In genomic region chr9:120935634-120935922, GRCm38 (mm10) we compare ENCODE assay signal across 7 mouse cellular contexts. TPM values are rescaled to one million over a fixed set of nuclear protein-coding genes. Genes with fewer than 3 reads are reported as not detected.
DNase-seq lines count a peak whose midpoint lies in the region; ATAC-seq lines count a peak whose summit lies in the region.

No protein-coding gene starts in this region.

- peak overlapping the region; percentile 96 for H3K4me2 ChIP-seq in neural tube, embryonic 11.5 days (ENCODE audit: low read depth)
- peak overlapping the region; percentile 89 for H3K4me2 ChIP-seq in forebrain, embryonic 11.5 days (ENCODE audit: low read depth, low read length, severe bottlenecking)
- peak overlapping the region; percentile 90 for H3K4me2 ChIP-seq in liver, embryonic 13.5 days
- H3K4me2 ChIP-seq in stomach, embryonic 16.5 days (ENCODE audit: low read depth, low read length) = peak overlapping the region; percentile 87

- peak overlapping the region; percentile 94; the same call in 1 of the 2 replicates for H3K9ac ChIP-seq in neural tube, embryonic 11.5 days (ENCODE audit: low read length)
- H3K9ac ChIP-seq in forebrain, embryonic 11.5 days (ENCODE audit: low read length) = peak overlapping the region; percentile 93
- H3K9ac ChIP-seq in liver, embryonic 13.5 days = peak overlapping the region; percentile 95
- H3K9ac ChIP-seq in stomach, embryonic 16.5 days (ENCODE audit: low read length) = peak overlapping the region; percentile 99

- H3K9me3 ChIP-seq in neural tube, embryonic 11.5 days (ENCODE audit: control insufficient read depth, low read length) = no peaks in the 10 kb centered on the region
- H3K9me3 ChIP-seq in forebrain, embryonic 11.5 days (ENCODE audit: control insufficient read depth, low read length) = no peaks in the 10 kb centered on the region
- H3K9me3 ChIP-seq in liver, embryonic 13.5 days (replicated peaks) = no peaks in the 10 kb centered on the region
- no peaks in the 10 kb centered on the region for H3K9me3 ChIP-seq in stomach, embryonic 16.5 days (replicated peaks; ENCODE audit: control insufficient read depth, low read length)

- ATAC-seq in neural tube, embryonic 11.5 days (ENCODE audit: insufficient read depth, low FRiP score, low TSS enrichment) = no peak
- ATAC-seq in forebrain, embryonic 11.5 days (replicated peaks; ENCODE audit: low FRiP score) = no peak
- ATAC-seq in liver, embryonic 13.5 days (ENCODE audit: low read depth) = no peak
- no peak for ATAC-seq in stomach, embryonic 16.5 days (ENCODE audit: insufficient read depth, low FRiP score)

- no peaks in the 10 kb centered on the region; the same call in 1 of the 2 replicates for H3K36me3 ChIP-seq in neural tube, embryonic 11.5 days (ENCODE audit: control insufficient read depth, insufficient read depth, low read length)
- no peaks in the 10 kb centered on the region; the same call in 1 of the 2 replicates for H3K36me3 ChIP-seq in forebrain, embryonic 11.5 days (ENCODE audit: control insufficient read depth, insufficient read depth, low read length)
- peaks cover 24% of the 10 kb centered on the region for H3K36me3 ChIP-seq in liver, embryonic 13.5 days
- H3K36me3 ChIP-seq in stomach, embryonic 16.5 days (ENCODE audit: control insufficient read depth, insufficient read depth, low read length) = no peaks in the 10 kb centered on the region

- no peak overlapping the region for H3K27ac ChIP-seq in neural tube, embryonic 11.5 days (ENCODE audit: low read depth, low read length)
- no peak overlapping the region for H3K27ac ChIP-seq in forebrain, embryonic 11.5 days (ENCODE audit: low read depth, low read length)
- peak overlapping the region; percentile 85 for H3K27ac ChIP-seq in liver, embryonic 13.5 days
- H3K27ac ChIP-seq in stomach, embryonic 16.5 days (ENCODE audit: low read length) = peak overlapping the region; percentile 96

- H3K4me1 ChIP-seq in neural tube, embryonic 11.5 days (ENCODE audit: control insufficient read depth, insufficient read depth, low read length) = peaks cover 15% of the 10 kb centered on the region; the same call in 1 of the 2 replicates
- peaks cover 18% of the 10 kb centered on the region for H3K4me1 ChIP-seq in forebrain, embryonic 11.5 days (replicated peaks; ENCODE audit: control insufficient read depth, insufficient read depth, low read length)
- H3K4me1 ChIP-seq in liver, embryonic 13.5 days (replicated peaks) = peaks cover 66% of the 10 kb centered on the region
- H3K4me1 ChIP-seq in stomach, embryonic 16.5 days (ENCODE audit: control insufficient read depth, insufficient read depth, low read length) = peaks cover 45% of the 10 kb centered on the region

- H3K27me3 ChIP-seq in neural tube, embryonic 11.5 days (ENCODE audit: control insufficient read depth, insufficient read depth, low read length) = no peaks in the 10 kb centered on the region
- H3K27me3 ChIP-seq in forebrain, embryonic 11.5 days (ENCODE audit: control insufficient read depth, insufficient read depth, low read length) = no peaks in the 10 kb centered on the region
- no peaks in the 10 kb centered on the region for H3K27me3 ChIP-seq in liver, embryonic 13.5 days
- H3K27me3 ChIP-seq in stomach, embryonic 16.5 days (ENCODE audit: control insufficient read depth, insufficient read depth, low read length) = no peaks in the 10 kb centered on the region

- 22% methylated on average over 4 of the region's 4 CpGs for WGBS in neural tube, embryonic 11.5 days
- WGBS in forebrain, embryonic 11.5 days = 22% methylated on average over 4 of the region's 4 CpGs
- 23% methylated on average over 4 of the region's 4 CpGs for WGBS in liver, embryonic 13.5 days (ENCODE audit: insufficient replicate concordance)
- 4% methylated on average over 4 of the region's 4 CpGs for WGBS in stomach, embryonic 16.5 days

- H3K4me3 ChIP-seq in neural tube, embryonic 11.5 days (ENCODE audit: low read depth, low read length) = peak overlapping the region; percentile 93
- H3K4me3 ChIP-seq in forebrain, embryonic 11.5 days (ENCODE audit: low read depth, low read length) = peak overlapping the region; percentile 94
- peak overlapping the region; percentile 91 for H3K4me3 ChIP-seq in liver, embryonic 13.5 days (replicated peaks)
- peak overlapping the region; percentile 94 for H3K4me3 ChIP-seq in stomach, embryonic 16.5 days (replicated peaks; ENCODE audit: low read length)

- no peak for DNase-seq in neural tube, embryonic 11.5 days (ENCODE audit: low spot score)
- no peak for DNase-seq in neural tube, embryonic 10.5 days (ENCODE audit: extremely low spot score, low spot score)
- no peak for DNase-seq in forebrain, embryonic 11.5 days (ENCODE audit: low spot score)
- DNase-seq in liver, embryonic 13.5 days = no peak
- DNase-seq in ovary, postnatal 10 days (ENCODE audit: low spot score) = no peak
- DNase-seq in kidney, postnatal 10 days = no peak

RNA-seq across cellular contexts. Expression of gene Ctnnb1, which starts 6.6 kb away (rescaled TPM):
- polyA plus RNA-seq in neural tube, embryonic 11.5 days (2014; fragmentation: Nextera tagmentation; extraction: Ambion mirVana) = 819 and 843 TPM in 2 replicates
- polyA plus RNA-seq in forebrain, embryonic 11.5 days (2014; fragmentation: Nextera tagmentation; extraction: Ambion mirVana) = 861 and 912 TPM in 2 replicates
- polyA plus RNA-seq in liver, embryonic 13.5 days (2015; fragmentation: Nextera tagmentation; extraction: Ambion mirVana) = 103 and 119 TPM in 2 replicates
- 486 and 539 TPM in 2 replicates for polyA plus RNA-seq in stomach, embryonic 16.5 days (2015; fragmentation: Nextera tagmentation; extraction: Ambion mirVana)

Comparison
In these comparisons a context has a peak if more than half of its experiments do, and no peak if none do; other contexts are left out.
1. H3K27ac ChIP-seq: peak in liver, embryonic 13.5 days (single experiment) and stomach, embryonic 16.5 days (single experiment); none in neural tube, embryonic 11.5 days (single experiment) and forebrain, embryonic 11.5 days (single experiment).
2. Peak in every context shown above with its lines, with median percentiles within 50 percentile points of each other: H3K4me2 ChIP-seq, H3K4me3 ChIP-seq and H3K9ac ChIP-seq.